Mouse (Mus musculus) heart, postnatal 0 days (tissue): Measurements from ENCODE around the gene Adar.

Experiments
- CTCF ChIP-seq: IDR thresholded peaks from 2 replicates; pipeline ENCODE4 v1.5.1; 2016; ENCODE audit warnings: antibody characterized with exemption, control low read depth, low read depth
- EP300 ChIP-seq: IDR thresholded peaks from 2 replicates; pipeline ENCODE4 v1.6.1; 2016; ENCODE audit warnings: antibody characterized with exemption, low read depth

DNA sequence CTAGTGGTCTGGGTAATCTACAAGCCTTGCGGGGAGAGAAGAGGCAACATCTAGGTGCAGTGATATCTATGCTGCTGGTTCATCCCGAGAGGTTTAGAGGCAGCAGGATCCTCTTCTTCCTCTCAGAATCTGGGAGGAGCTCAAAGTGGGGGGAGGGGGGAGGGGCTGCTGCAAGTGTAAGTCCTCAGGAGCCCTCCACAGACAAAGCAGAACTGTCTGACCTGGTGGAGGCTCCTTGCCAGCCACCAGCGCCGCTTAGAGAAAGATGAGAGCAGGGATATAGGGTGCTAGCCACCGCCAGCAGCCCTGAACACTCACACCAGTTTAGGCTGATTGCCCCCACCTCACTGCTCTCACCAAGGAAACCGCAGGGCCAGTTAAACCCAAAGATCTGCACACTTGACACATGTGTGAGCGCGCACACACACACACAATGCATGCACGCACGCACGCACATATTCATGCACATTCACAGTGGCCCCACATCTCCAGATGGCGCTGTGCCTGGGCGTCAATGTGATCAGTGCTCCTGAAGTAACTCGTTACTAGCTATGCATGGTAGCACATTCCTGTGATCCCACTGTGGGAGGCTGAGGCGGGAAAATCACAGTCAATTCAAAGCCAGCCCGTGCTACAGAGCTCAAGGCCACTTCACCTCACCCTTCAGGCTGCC, 74.0 kb downstream of the Adar start:
- no peak for TF ChIP-seq CTCF
- TF ChIP-seq EP300, result no peak
